Mouse (Mus musculus): ENCODE data around the gene Sct. TPM values are rescaled to one million over a fixed set of nuclear protein-coding genes. Genes with fewer than 3 reads are reported as not detected.

Sct gene
- 17.5 and 17.6 TPM in 2 replicates for polyA plus RNA-seq (2012; rRNA removed)
- 14.2 and 17.3 TPM in 2 replicates for polyA plus RNA-seq (2014; fragmentation: Nextera tagmentation; extraction: Ambion mirVana)

DNA sequence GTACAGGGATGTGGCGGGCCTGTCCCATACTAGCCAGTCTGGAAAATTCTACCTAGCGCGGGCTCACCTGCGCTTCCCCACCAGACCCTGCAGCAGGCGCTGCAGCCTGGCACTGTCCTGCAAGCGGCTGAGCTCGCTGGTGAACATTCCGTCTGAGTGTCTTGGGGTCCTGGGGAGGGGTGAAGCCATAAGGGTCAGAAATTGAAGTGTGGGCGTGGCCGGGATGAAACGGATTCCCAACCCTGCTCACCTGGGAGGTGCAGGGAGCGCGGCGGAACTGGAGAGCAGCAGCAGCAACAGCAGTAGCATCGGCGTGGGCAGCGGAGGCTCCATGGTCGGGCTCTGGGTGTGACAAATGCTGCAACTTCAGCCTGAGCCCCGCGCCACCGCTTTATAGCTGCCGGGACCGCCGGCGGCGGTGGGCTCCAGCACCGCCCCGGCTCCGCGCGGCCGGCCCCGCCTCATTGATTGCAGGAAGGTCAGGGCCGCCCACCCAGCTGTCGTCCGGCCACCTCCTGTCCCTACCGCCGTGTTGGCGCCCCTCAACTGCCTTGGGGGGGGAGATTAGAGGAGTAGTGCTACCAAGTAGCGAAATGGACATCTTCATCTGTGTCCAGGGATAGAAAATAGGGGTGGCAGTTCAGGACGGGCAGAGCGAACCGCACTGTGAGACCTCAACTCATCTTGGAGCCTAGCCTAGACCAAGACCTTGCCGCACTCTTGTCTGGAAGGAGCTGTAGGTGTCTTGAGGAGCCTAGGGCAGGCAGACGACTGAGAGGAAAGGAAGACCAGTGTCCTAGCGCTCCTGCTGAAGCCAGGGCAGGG lies at the start of gene Sct:
TSS of gene Sct (minus strand) at position 368 of the 825 bp plus-strand sequence.
- TF ChIP-seq POLR2A (IDR thresholded peaks at IDR 0.05; ENCODE audit: borderline replicate concordance, extremely low read depth, insufficient read depth, insufficient read length) = 0 out of 2 replicates have a peak, but pooled peaks have one; percentile 5
- peak within 1 kb of the TSS; percentile 96 for H3K4me2 ChIP-seq (replicated peaks; ENCODE audit: low read depth, low read length, severe bottlenecking)

DNA sequence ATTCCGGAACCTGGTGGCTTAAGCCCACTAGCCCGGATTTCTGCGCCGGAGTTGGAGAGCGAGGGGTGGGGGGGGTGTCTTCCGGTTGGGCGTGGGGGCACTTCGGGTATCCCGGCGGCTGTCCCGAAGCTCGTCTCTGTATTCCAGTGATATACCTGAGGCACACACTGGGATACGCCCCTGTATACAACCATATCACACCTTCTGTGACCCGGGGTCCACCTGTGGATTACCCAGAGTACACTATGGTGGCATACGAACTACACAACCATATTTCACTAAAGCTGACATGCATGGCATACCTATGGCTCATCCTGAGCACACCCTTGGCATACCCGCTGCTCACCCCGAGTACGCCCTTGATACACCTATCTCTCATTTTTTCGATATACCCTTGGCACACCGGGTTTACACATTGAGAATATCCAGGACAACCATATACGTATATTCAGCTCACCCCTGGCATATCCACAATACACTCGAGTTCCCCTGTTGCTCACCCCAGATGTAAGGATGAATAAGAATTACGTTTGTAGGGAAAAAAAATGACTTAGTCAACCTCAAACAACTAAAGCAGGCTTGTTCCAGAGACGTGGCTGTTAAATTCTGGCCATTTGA lies 49.5 kb upstream of the Sct start:
- H3K36me3 ChIP-seq (ENCODE audit: control insufficient read depth, insufficient read depth, low read length) = peaks cover 18% of the 10 kb centered on the region; the same call in 1 of the 2 replicates
- H3K27ac ChIP-seq (replicated peaks; ENCODE audit: low read depth, low read length) = peak overlapping the region; percentile 100
- H3K9me3 ChIP-seq (ENCODE audit: control insufficient read depth, low read length) = no peaks in the 10 kb centered on the region
- H3K4me1 ChIP-seq (ENCODE audit: control insufficient read depth, insufficient read depth, low read length) = peaks cover 19% of the 10 kb centered on the region
- peak overlapping the region; percentile 66 for H3K4me3 ChIP-seq (replicated peaks; ENCODE audit: low read length)
- H3K27me3 ChIP-seq (ENCODE audit: control insufficient read depth, insufficient read depth, low read length) = no peaks in the 10 kb centered on the region
- WGBS = 15% methylated on average over 24 of the region's 24 CpGs
- no peak for TF ChIP-seq POLR2A (IDR thresholded peaks at IDR 0.05; ENCODE audit: borderline replicate concordance, extremely low read depth, insufficient read depth, insufficient read length)
- peak; percentile 18 for ATAC-seq (ENCODE audit: low FRiP score, low read depth)
- DNase-seq (ENCODE audit: low spot score) = no peak
- peak overlapping the region; percentile 99 for H3K4me2 ChIP-seq (replicated peaks; ENCODE audit: low read depth, low read length, severe bottlenecking)
- peak overlapping the region; percentile 95 for H3K9ac ChIP-seq (ENCODE audit: low read depth, low read length, severe bottlenecking)

More for the DNA sequence above, at the start of gene Sct:
- ATAC-seq (ENCODE audit: low FRiP score, low read depth) (peak; percentile 72), DNase-seq (ENCODE audit: low spot score) (peak; percentile 23)
- H3K36me3 ChIP-seq (ENCODE audit: control insufficient read depth, insufficient read depth, low read length) = no peaks in the 10 kb centered on the region
- WGBS = 3% methylated on average over 29 of the region's 46 CpGs
- H3K9me3 ChIP-seq (ENCODE audit: control insufficient read depth, low read length) = no peaks in the 10 kb centered on the region
- peak within 1 kb of the TSS; percentile 45 for H3K4me3 ChIP-seq (replicated peaks; ENCODE audit: low read length)
- H3K4me1 ChIP-seq (ENCODE audit: control insufficient read depth, insufficient read depth, low read length) = 0 out of 2 replicates have a peak, but pooled peaks cover 2% of the 10 kb centered on the region
- no peaks in the 10 kb centered on the region for H3K27me3 ChIP-seq (ENCODE audit: control insufficient read depth, insufficient read depth, low read length)
- no peak within 1 kb of the TSS for H3K27ac ChIP-seq (replicated peaks; ENCODE audit: low read depth, low read length)
- H3K9ac ChIP-seq (ENCODE audit: low read depth, low read length, severe bottlenecking) = peak within 1 kb of the TSS; percentile 55

DNA sequence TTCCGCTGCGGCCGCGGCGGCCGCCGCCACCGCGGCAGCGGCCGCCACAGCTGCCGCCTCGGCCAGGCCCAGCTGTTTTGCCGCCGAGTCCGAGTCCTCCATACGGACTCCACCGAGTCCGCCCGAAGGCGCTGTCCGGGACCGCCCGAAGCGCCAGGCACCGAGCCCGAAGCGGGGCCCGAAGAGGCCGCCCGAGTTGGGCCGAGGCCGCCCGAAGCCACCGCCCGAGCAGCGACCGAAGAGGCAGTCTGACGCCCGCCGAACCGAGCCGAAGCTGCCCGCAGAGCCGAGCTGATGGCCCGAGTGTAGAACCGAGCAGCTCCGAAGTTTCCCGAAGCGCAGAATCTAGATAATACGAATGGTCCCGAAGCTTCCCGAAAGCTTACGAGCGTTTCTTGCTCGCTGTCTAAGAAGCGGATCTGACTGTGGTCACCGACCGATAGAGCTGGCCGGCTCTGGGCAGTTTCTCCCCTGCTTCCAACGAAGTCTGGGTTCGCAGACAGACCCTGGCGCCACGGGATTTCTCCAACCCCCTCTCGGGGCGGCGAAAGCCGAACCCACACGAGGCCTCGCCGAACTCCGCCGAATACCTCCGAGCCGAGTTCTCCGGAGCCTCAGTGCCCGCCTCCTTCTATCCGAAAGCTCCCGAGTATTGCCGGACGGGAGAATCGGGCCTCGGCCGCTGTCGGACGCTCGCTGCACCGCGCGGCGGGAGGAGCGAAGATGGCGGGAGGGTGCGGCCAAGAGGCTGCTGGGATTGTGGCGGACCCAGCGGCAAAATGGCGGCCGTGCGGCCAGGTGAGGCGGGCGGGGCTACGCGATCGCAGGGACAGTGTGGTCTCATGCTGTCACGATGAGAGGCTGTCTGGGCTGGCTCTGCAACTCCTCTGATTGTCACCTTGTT lies 48.8 kb upstream of the Sct start, which contains the start of the genes Deaf1 and Tmem80:
TSS of gene Deaf1 (minus strand) at position 222 of the 904 bp plus-strand sequence.
TSS of gene Tmem80 (plus strand) at position 271 of the 904 bp plus-strand sequence.
- H3K27me3 ChIP-seq (ENCODE audit: control insufficient read depth, insufficient read depth, low read length) = no peaks in the 10 kb centered on the region
- peak within 1 kb of the TSS; percentile 100 for H3K27ac ChIP-seq (replicated peaks; ENCODE audit: low read depth, low read length)
- peak within 1 kb of the TSS; percentile 66 for H3K4me3 ChIP-seq (replicated peaks; ENCODE audit: low read length)
- peak; percentile 99 for TF ChIP-seq POLR2A (IDR thresholded peaks at IDR 0.05; ENCODE audit: borderline replicate concordance, extremely low read depth, insufficient read depth, insufficient read length)
- H3K4me2 ChIP-seq (replicated peaks; ENCODE audit: low read depth, low read length, severe bottlenecking) = peak within 1 kb of the TSS; percentile 99
- peak within 1 kb of the TSS; percentile 95 for H3K9ac ChIP-seq (ENCODE audit: low read depth, low read length, severe bottlenecking)
- H3K9me3 ChIP-seq (ENCODE audit: control insufficient read depth, low read length) = no peaks in the 10 kb centered on the region
- H3K4me1 ChIP-seq (ENCODE audit: control insufficient read depth, insufficient read depth, low read length) = peaks cover 19% of the 10 kb centered on the region
- ATAC-seq (ENCODE audit: low FRiP score, low read depth) = peak; percentile 96
- DNase-seq (ENCODE audit: low spot score) = peak; percentile 99
- under 1% methylated on average over 89 of the region's 105 CpGs for WGBS
- peaks cover 18% of the 10 kb centered on the region for H3K36me3 ChIP-seq (ENCODE audit: control insufficient read depth, insufficient read depth, low read length)

- no peak for DNase-seq (ENCODE audit: low spot score)
- Histone ChIP-seq H3K36me3 (ENCODE audit: control insufficient read depth, insufficient read depth, low read length) (peaks cover 27% of the 10 kb centered on the region), H3K4me1 (ENCODE audit: control insufficient read depth, insufficient read depth, low read length) (peaks cover 19% of the 10 kb centered on the region), H3K9me3 (ENCODE audit: control insufficient read depth, low read length) (no peaks in the 10 kb centered on the region), H3K9ac (ENCODE audit: low read depth, low read length, severe bottlenecking) (peak overlapping the region; percentile 95), H3K4me3 (replicated peaks; ENCODE audit: low read length) (peak overlapping the region; percentile 66), H3K27me3 (ENCODE audit: control insufficient read depth, insufficient read depth, low read length) (no peaks in the 10 kb centered on the region), H3K27ac (replicated peaks; ENCODE audit: low read depth, low read length) (peak overlapping the region; percentile 100), H3K4me2 (replicated peaks; ENCODE audit: low read depth, low read length, severe bottlenecking) (peak overlapping the region; percentile 99)
- no peak for TF ChIP-seq POLR2A (IDR thresholded peaks at IDR 0.05; ENCODE audit: borderline replicate concordance, extremely low read depth, insufficient read depth, insufficient read length)
- 23% methylated on average over 6 of the region's 35 CpGs for WGBS
- peak; percentile 2; the same call in 1 of the 2 replicates for ATAC-seq (ENCODE audit: low FRiP score, low read depth)
Measured at GRCm38 (mm10) chr7:141326546-141327446, 47.9 kb upstream of the Sct start.

Measured in limb, embryonic 14.5 days (tissue).